Mouse (Mus musculus) stomach, embryonic 15.5 days (tissue): ENCODE data around the gene Gfpt1. TPM values are rescaled to one million over a fixed set of nuclear protein-coding genes. Genes with fewer than 3 reads are reported as not detected.

Experiments used
- ATAC-seq: fragments of 200-750 bp; cut with Nextera tagmentation; 2 replicates; pipeline ENCODE4 v1.8.0; 2017; ENCODE audit warnings: low read depth, moderate number of reproducible peaks, moderate TSS enrichment; ENCODE audit not compliant: insufficient read depth, low FRiP score
- H3K27ac ChIP-seq: fragments of 300-500 bp; sonication (generic); 2 replicates; pipeline ENCODE4 v1.5.1; 2015; ENCODE audit warnings: mild to moderate bottlenecking, inconsistent platforms
- H3K27me3 ChIP-seq: fragments of 300-500 bp; sonication (generic); replicated peaks from 2 replicates; pipeline ENCODE4 v1.6.1; 2015; ENCODE audit warnings: inconsistent platforms
- H3K36me3 ChIP-seq: fragments of 300-500 bp; sonication (generic); 2 replicates; pipeline ENCODE4 v1.6.1; 2015; ENCODE audit warnings: inconsistent platforms
- H3K4me1 ChIP-seq: fragments of 300-500 bp; sonication (generic); 2 replicates; pipeline ENCODE4 v1.6.1; 2015; ENCODE audit warnings: inconsistent platforms
- H3K4me2 ChIP-seq: fragments of 300-500 bp; sonication (generic); 2 replicates; pipeline ENCODE4 v1.6.1; 2015; ENCODE audit warnings: mild to moderate bottlenecking, inconsistent platforms
- H3K4me3 ChIP-seq: fragments of 300-500 bp; sonication (generic); replicated peaks from 2 replicates; pipeline ENCODE4 v1.5.1; 2015; ENCODE audit warnings: inconsistent platforms
- H3K9ac ChIP-seq: fragments of 300-500 bp; sonication (generic); 2 replicates; pipeline ENCODE4 v1.6.1; 2015; ENCODE audit warnings: inconsistent platforms
- H3K9me3 ChIP-seq: fragments of 300-500 bp; sonication (generic); 2 replicates; pipeline ENCODE4 v1.6.1; 2016; ENCODE audit warnings: inconsistent platforms
- WGBS: fragments of 180-500 bp; shearing (Covaris S2); methylation state at CpG from one replicate; pipeline ENCODE4 v1.1.7; 2015; 5-methylcytosine and 5-hydroxymethylcytosine counted together
- polyA plus RNA-seq: library from polyadenylated mRNA; unstranded; fragments of >200 nt; fragmentation: Nextera tagmentation; extraction: Ambion mirVana; gene quantifications from 2 replicates; pipeline ENCODE4 v1.2.1, GENCODE M21; 2015

Gfpt1 gene
- polyA plus RNA-seq, 1 experiment from 2014 or later, result 24.8 TPM

GRCm38 (mm10) chr6:87127049-87127753 lies 84.6 kb downstream of the Gfpt1 start:
- WGBS, result 36% methylated on average over 8 of the region's 8 CpGs
- Histone ChIP-seq H3K27me3 (no peaks in the 10 kb centered on the region), H3K27ac (0 out of 2 replicates have a peak overlapping the region, but pooled peaks have one; percentile 31), H3K4me1 (0 out of 2 replicates have a peak, but pooled peaks cover 9% of the 10 kb centered on the region), H3K9ac (no peak overlapping the region), H3K4me3 (no peak overlapping the region), H3K9me3 (no peaks in the 10 kb centered on the region), H3K36me3 (no peaks in the 10 kb centered on the region), H3K4me2 (no peak overlapping the region)
- peak; percentile 71; the same call in 1 of the 2 replicates for ATAC-seq

- no peak overlapping the region for H3K4me2 ChIP-seq
- H3K9me3 ChIP-seq, result no peaks in the 10 kb centered on the region
- 89% methylated on average over 8 of the region's 8 CpGs for WGBS
- 0 out of 2 replicates have a peak, but pooled peaks cover 9% of the 10 kb centered on the region for H3K4me1 ChIP-seq
- no peak overlapping the region for H3K27ac ChIP-seq
- no peak overlapping the region for H3K4me3 ChIP-seq
- H3K27me3 ChIP-seq, result no peaks in the 10 kb centered on the region
- no peaks in the 10 kb centered on the region; the same call in 1 of the 2 replicates for H3K36me3 ChIP-seq
- no peak overlapping the region for H3K9ac ChIP-seq
- no peak for ATAC-seq
These were observed 87.2 kb downstream of the Gfpt1 start for GRCm38 (mm10) chr6:87129861-87130260.

GRCm38 (mm10) chr6:87130628-87131027 lies 88.0 kb downstream of the Gfpt1 start:
- Histone ChIP-seq H3K4me1 (0 out of 2 replicates have a peak, but pooled peaks cover 9% of the 10 kb centered on the region), H3K9ac (no peak overlapping the region), H3K4me2 (no peak overlapping the region), H3K36me3 (no peaks in the 10 kb centered on the region; the same call in 1 of the 2 replicates), H3K4me3 (no peak overlapping the region), H3K9me3 (no peaks in the 10 kb centered on the region), H3K27ac (no peak overlapping the region), H3K27me3 (no peaks in the 10 kb centered on the region)
- no peak for ATAC-seq
- 93% methylated on average over 7 of the region's 7 CpGs for WGBS

DNA sequence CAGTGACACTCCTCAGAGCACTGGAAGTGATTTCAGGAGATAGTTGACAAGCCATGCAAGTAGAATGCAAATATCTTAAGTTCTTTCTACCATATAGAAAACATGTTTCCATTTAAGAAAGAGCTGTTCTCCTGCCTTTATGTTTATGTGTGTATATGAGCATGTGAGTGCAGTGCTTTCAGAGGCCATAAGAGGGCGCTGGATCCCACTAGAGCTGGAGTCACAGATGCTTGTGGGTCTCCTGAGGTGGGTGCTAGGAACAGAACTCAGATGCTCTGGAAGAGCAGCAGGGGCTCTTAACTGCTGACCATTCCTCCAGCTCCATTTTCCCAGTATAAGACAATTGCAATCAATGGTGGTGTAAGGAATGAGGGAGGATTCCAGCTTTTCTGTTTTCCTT lies 88.4 kb downstream of the Gfpt1 start:
- Histone ChIP-seq H3K4me2 (no peak overlapping the region), H3K4me1 (0 out of 2 replicates have a peak, but pooled peaks cover 9% of the 10 kb centered on the region), H3K36me3 (no peaks in the 10 kb centered on the region; the same call in 1 of the 2 replicates), H3K9me3 (no peaks in the 10 kb centered on the region), H3K4me3 (no peak overlapping the region), H3K9ac (no peak overlapping the region), H3K27me3 (no peaks in the 10 kb centered on the region), H3K27ac (no peak overlapping the region)
- WGBS, result 56% methylated on average over 1 of the region's 1 CpGs
- ATAC-seq, result no peak

GRCm38 (mm10) chr6:87133520-87133919 lies 90.9 kb downstream of the Gfpt1 start:
- 82% methylated on average over 3 of the region's 3 CpGs for WGBS
- ATAC-seq, result no peak
- Histone ChIP-seq H3K36me3 (no peaks in the 10 kb centered on the region; the same call in 1 of the 2 replicates), H3K4me2 (no peak overlapping the region), H3K4me3 (no peak overlapping the region), H3K9me3 (no peaks in the 10 kb centered on the region), H3K4me1 (no peaks in the 10 kb centered on the region), H3K27me3 (no peaks in the 10 kb centered on the region), H3K9ac (no peak overlapping the region), H3K27ac (no peak overlapping the region)

DNA sequence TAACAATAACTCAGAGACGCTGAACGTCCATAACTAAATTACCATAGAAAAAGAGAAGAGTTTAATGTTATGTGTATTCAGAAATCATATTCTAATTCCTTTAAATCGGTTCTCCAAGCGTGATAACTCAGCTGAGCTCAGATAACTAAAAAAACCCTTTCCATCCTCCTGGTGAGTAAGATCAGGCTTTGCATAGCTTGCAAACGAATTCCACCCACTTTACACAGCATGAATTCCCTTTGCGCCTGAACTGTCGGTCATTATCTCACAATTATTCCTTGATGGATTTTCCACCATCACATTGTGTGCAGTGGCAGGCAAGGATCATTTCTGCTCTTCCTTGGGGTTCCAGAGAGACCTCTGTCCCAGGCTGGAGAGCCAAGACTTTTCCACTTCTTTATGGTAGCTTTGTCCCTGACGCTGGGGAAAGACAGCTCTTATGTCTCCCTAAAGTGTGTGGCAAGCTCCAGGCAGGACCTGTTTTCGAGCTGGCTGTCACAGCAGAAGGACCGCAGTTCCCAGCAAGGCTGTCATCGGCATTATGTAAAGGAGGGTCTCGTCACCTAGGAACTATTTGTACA lies 91.4 kb downstream of the Gfpt1 start:
- 80% methylated on average over 12 of the region's 12 CpGs for WGBS
- Histone ChIP-seq H3K4me2 (no peak overlapping the region), H3K27ac (no peak overlapping the region), H3K4me1 (no peaks in the 10 kb centered on the region), H3K9me3 (no peaks in the 10 kb centered on the region), H3K9ac (no peak overlapping the region), H3K27me3 (no peaks in the 10 kb centered on the region), H3K36me3 (no peaks in the 10 kb centered on the region; the same call in 1 of the 2 replicates), H3K4me3 (no peak overlapping the region)
- ATAC-seq, result no peak

GRCm38 (mm10) chr6:87138479-87138878 lies 95.8 kb downstream of the Gfpt1 start:
- Histone ChIP-seq H3K27me3 (no peaks in the 10 kb centered on the region), H3K36me3 (no peaks in the 10 kb centered on the region; the same call in 1 of the 2 replicates), H3K27ac (no peak overlapping the region), H3K4me1 (no peaks in the 10 kb centered on the region), H3K9me3 (no peaks in the 10 kb centered on the region), H3K4me2 (no peak overlapping the region), H3K4me3 (no peak overlapping the region), H3K9ac (no peak overlapping the region)
- WGBS, result 77% methylated on average over 5 of the region's 5 CpGs
- no peak for ATAC-seq

DNA sequence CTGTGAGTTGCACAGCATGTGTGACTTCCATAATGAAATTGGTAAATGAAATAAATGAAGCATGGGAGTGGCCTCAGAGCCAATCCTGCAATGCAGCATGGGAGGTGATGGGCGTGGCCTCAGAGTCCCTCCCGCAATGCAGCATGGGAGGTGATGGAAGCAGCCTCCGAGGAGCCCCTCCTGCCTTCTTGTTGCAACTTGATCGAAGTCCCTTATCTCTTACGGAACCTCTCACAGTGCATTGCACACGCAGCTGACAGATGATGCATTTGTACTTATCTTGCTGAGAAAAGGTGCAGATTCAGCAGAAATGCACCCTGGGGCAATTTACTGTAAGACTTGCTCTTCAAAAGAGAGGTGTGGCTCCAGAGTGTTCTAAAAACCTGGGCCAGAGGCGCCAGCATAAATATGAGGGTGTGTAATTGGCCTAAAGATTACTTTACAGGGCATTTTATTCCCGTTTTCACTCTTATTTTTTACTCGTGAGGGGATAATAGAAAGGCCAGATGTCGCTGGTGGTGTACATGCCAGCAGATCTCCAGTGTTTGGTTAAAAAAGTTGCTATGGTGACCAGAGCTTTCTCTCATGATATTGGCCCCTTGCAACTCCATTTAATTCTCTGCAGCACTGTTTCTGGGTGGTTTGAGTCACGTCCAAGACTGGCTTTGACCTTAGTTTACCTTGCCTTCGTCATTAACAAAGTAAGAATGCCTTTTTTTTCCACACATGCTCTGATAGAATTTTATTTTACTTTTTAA lies 97.3 kb downstream of the Gfpt1 start:
- H3K36me3 ChIP-seq, result no peaks in the 10 kb centered on the region
- 50% methylated on average over 12 of the region's 12 CpGs for WGBS
- ATAC-seq, result no peak
- H3K9me3 ChIP-seq, result no peaks in the 10 kb centered on the region
- H3K4me3 ChIP-seq, result no peak overlapping the region
- no peak overlapping the region for H3K9ac ChIP-seq
- 0 out of 2 replicates have a peak overlapping the region, but pooled peaks have one; percentile 1 for H3K4me2 ChIP-seq
- no peak overlapping the region for H3K27ac ChIP-seq
- H3K4me1 ChIP-seq, result no peaks in the 10 kb centered on the region
- H3K27me3 ChIP-seq, result no peaks in the 10 kb centered on the region

Other genes with a start within 250 kb of the Gfpt1 start
- 137 and 160 TPM in 2 replicates for gene Anxa4, start 249.3 kb upstream of the Gfpt1 start, polyA plus RNA-seq
- 13.8 and 17.8 TPM in 2 replicates for gene Aak1, start 193.3 kb upstream of the Gfpt1 start, polyA plus RNA-seq
- gene Nfu1, start 33.6 kb upstream of the Gfpt1 start, polyA plus RNA-seq, result 93.0 and 97.9 TPM in 2 replicates
- gene D6Ertd527e, start 61.9 kb downstream of the Gfpt1 start, polyA plus RNA-seq, result 0.40 and 0.43 TPM in 2 replicates